Mouse (Mus musculus) limb, embryonic 14.5 days (tissue): ENCODE data around the gene Cdk5rap2. TPM values are rescaled to one million over a fixed set of nuclear protein-coding genes. Genes with fewer than 3 reads are reported as not detected.
A peak's percentile ranks its signal among the peaks of the same experiment; 100 is the strongest.

Experiments
- ATAC-seq: fragments of 200-750 bp; cut with Nextera tagmentation; 2 replicates; pipeline ENCODE4 v1.8.0; 2017; ENCODE audit warnings: low read depth, moderate number of reproducible peaks, moderate TSS enrichment; ENCODE audit not compliant: low FRiP score
- DNase-seq: peaks from one replicate; pipeline ENCODE4 v3.0.0-alpha.2; 2015; ENCODE audit warnings: low spot score
- H3K27ac ChIP-seq: fragments of 300-500 bp; sonication (generic); replicated peaks from 2 replicates; pipeline ENCODE4 v1.5.1; 2014; ENCODE audit warnings: low read depth, mild to moderate bottlenecking, low read length, moderate library complexity, mixed read lengths
- H3K27me3 ChIP-seq: fragments of 300-500 bp; sonication (generic); 2 replicates; pipeline ENCODE4 v1.6.1; 2014; ENCODE audit warnings: low read length, mixed read lengths; ENCODE audit not compliant: control insufficient read depth, insufficient read depth
- H3K36me3 ChIP-seq: fragments of 300-500 bp; sonication (generic); 2 replicates; pipeline ENCODE4 v1.6.1; 2014; ENCODE audit warnings: mild to moderate bottlenecking, low read length, moderate library complexity, mixed read lengths; ENCODE audit not compliant: control insufficient read depth, insufficient read depth
- H3K4me1 ChIP-seq: fragments of 300-500 bp; sonication (generic); 2 replicates; pipeline ENCODE4 v1.6.1; 2014; ENCODE audit warnings: antibody characterized with exemption, low read length, mixed read lengths; ENCODE audit not compliant: control insufficient read depth, insufficient read depth
- H3K4me2 ChIP-seq: fragments of 300-500 bp; sonication (generic); replicated peaks from 2 replicates; pipeline ENCODE4 v1.6.1; 2014; ENCODE audit warnings: low read depth, mild to moderate bottlenecking, low read length, moderate library complexity; ENCODE audit not compliant: severe bottlenecking
- H3K4me3 ChIP-seq: fragments of 300-500 bp; sonication (generic); replicated peaks from 2 replicates; pipeline ENCODE4 v1.5.1; 2014; ENCODE audit warnings: low read length
- H3K9ac ChIP-seq: fragments of 300-500 bp; sonication (generic); 2 replicates; pipeline ENCODE4 v1.6.1; 2014; ENCODE audit warnings: mild to moderate bottlenecking, low read depth, low read length, moderate library complexity; ENCODE audit not compliant: severe bottlenecking
- H3K9me3 ChIP-seq: fragments of 300-500 bp; sonication (generic); 2 replicates; pipeline ENCODE4 v1.6.1; 2016; ENCODE audit warnings: low read length; ENCODE audit not compliant: control insufficient read depth
- POLR2A ChIP-seq: fragments of 200-500 bp; IDR thresholded peaks from 2 replicates; pipeline ENCODE4 v1.8.0; 2012; ENCODE audit warnings: inconsistent platforms, mild to moderate bottlenecking, moderate library complexity, borderline replicate concordance; ENCODE audit not compliant: insufficient read depth, insufficient read length; ENCODE audit errors: extremely low read depth
- WGBS: fragments of 180-500 bp; shearing (Covaris S2); extraction: QIAGEN DNeasy Blood & Tissue Kit; methylation state at CpG from one replicate; pipeline ENCODE4 v1.1.7; 2014; 5-methylcytosine and 5-hydroxymethylcytosine counted together
- polyA plus RNA-seq, 2 experiments: library from polyadenylated mRNA; depleted of rRNA in 1 of 2; stranded (reverse) in 1 of 2; unstranded in 1 of 2; fragments of >200 nt; fragmentation: Nextera tagmentation in 1 of 2; extraction: Ambion mirVana in 1 of 2; gene quantifications; 2 replicates each; pipeline versions ENCODE4 v1.2.1 to v1.2.3; 2012 to 2014

The Cdk5rap2 gene
- polyA plus RNA-seq, 2 experiments: 18.7 to 19.2 TPM

DNA sequence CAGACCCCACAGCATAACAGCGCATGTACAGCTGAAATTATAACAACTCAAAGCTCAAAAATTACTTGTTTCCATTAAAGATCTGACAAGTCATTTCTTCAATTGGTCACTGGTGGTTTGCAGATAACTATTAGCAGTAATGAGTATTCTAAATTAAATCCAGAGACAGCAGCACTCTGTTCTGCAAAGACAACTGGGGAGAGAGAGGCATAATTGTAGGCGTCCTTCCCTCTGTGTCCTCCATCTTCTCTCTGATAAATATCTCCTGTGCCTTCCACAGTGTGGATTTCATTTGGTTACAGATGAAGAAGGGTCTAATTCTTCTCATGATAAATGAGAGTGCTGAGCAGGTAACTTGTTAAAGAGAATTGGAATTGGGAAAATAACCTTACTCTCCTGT lies 11.2 kb downstream of the Cdk5rap2 start:
- ATAC-seq (no peak), DNase-seq (no peak)
- Histone ChIP-seq H3K9ac (no peak overlapping the region), H3K36me3 (peaks cover 39% of the 10 kb centered on the region), H3K4me2 (no peak overlapping the region), H3K4me1 (0 out of 2 replicates have a peak, but pooled peaks cover 17% of the 10 kb centered on the region), H3K4me3 (no peak overlapping the region), H3K27me3 (no peaks in the 10 kb centered on the region), H3K9me3 (no peaks in the 10 kb centered on the region), H3K27ac (no peak overlapping the region)
- TF ChIP-seq POLR2A: no peak
- 81% methylated on average over 2 of the region's 2 CpGs for WGBS

DNA sequence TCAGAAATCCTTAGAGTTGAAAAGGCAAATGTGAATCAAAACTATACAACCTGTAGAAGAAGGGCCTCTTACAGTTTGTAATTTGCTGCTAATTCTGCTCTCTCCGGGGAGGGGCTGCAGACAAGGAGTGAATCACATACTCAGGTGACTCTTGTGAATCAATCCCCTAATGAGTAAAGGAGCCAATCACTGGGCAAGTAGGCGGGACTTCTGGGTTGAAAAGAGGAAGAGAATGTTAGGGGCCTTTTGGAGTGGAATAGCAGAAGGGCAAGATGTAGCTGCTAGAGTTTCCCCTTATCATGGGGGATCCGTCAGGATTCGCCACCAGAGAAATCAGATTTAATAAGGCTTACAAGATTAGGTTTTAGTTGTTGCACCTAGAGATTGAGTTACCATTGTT lies 12.2 kb downstream of the Cdk5rap2 start:
- H3K27me3 ChIP-seq: no peaks in the 10 kb centered on the region
- no peak overlapping the region for H3K4me2 ChIP-seq
- DNase-seq: no peak
- 81% methylated on average over 4 of the region's 4 CpGs for WGBS
- 0 out of 2 replicates have a peak, but pooled peaks cover 17% of the 10 kb centered on the region for H3K4me1 ChIP-seq
- no peaks in the 10 kb centered on the region for H3K9me3 ChIP-seq
- no peak overlapping the region for H3K9ac ChIP-seq
- no peak overlapping the region for H3K27ac ChIP-seq
- peaks cover 35% of the 10 kb centered on the region for H3K36me3 ChIP-seq
- TF ChIP-seq POLR2A: no peak
- no peak for ATAC-seq
- no peak overlapping the region for H3K4me3 ChIP-seq

DNA sequence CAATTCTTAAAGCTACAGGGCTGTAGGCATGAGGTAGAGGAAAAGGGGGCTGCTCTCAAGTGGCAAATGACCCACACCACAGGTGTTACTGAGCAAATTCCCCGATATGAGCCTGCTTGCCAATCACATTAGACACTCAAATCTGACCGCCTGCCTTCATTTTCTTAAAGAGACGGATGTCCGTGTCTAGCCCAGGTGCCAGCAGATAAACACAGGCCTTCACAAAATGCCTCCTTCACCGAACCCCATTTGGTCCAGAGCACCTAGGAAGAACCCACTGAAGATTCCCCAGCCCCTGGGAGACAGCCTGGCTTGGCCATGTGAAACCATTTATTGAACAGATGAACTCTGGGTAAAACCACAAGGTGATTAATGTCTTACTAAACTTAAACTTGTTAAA lies 13.5 kb downstream of the Cdk5rap2 start:
- no peak overlapping the region for H3K4me3 ChIP-seq
- H3K27me3 ChIP-seq: no peaks in the 10 kb centered on the region
- H3K27ac ChIP-seq: no peak overlapping the region
- 74% methylated on average over 5 of the region's 5 CpGs for WGBS
- no peak for DNase-seq
- no peaks in the 10 kb centered on the region for H3K9me3 ChIP-seq
- no peak overlapping the region for H3K9ac ChIP-seq
- no peak for TF ChIP-seq POLR2A
- ATAC-seq: no peak
- H3K4me1 ChIP-seq: 0 out of 2 replicates have a peak, but pooled peaks cover 17% of the 10 kb centered on the region
- peaks cover 24% of the 10 kb centered on the region for H3K36me3 ChIP-seq
- no peak overlapping the region for H3K4me2 ChIP-seq

DNA sequence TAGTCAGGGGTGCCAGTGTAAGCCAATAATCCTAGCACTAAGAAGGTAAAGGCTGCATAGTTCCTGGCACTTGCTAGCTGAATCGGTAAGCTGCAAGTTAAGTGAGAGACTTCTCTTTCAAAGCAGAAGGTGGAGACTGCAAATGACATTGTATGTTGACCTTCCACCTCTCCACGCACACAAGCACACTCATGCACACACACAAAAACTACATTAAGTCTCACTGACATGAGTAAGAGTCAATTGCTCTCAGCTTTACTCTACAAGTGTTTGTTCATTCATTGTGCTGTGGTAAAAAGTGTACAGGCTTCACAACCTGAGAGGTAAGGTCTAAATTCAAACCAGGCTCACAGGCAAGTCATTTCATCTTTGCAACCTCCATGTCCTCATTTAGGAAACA lies 15.5 kb downstream of the Cdk5rap2 start:
- Histone ChIP-seq H3K9ac (no peak overlapping the region), H3K4me1 (peaks cover 17% of the 10 kb centered on the region; the same call in 1 of the 2 replicates), H3K27me3 (no peaks in the 10 kb centered on the region), H3K27ac (no peak overlapping the region), H3K4me3 (no peak overlapping the region), H3K9me3 (no peaks in the 10 kb centered on the region), H3K36me3 (peaks cover 6% of the 10 kb centered on the region; the same call in 1 of the 2 replicates), H3K4me2 (no peak overlapping the region)
- ATAC-seq (no peak), DNase-seq (no peak)
- 79% methylated on average over 2 of the region's 2 CpGs for WGBS
- no peak for TF ChIP-seq POLR2A

DNA sequence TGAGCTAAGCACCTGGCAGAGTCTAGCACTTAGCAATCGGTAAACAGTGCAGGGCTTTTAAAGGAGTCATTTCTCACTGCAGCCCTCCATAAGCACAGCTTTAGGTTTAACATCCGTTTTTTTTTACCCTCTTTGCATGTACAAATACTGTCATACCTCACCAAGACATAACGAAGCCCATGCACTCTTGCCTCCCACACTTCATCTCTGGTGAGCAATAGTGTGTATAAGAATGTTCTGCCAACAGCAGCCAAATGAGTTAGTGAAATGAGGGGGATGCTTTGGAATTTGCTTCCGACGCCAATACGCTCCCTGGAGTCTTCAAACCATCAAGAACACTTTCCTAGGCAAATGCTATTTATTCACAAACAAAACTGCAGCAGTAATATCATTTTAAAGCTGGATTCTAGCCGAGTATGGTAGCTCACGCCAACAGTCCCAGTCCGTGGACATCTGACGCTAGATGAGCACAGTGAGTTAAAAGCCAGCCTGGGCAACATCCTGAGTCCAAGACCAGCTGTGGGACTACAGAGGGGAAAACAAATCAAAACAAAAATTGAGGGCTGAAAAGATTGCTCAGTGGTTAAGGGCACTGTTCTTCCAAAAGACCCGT lies 18.4 kb downstream of the Cdk5rap2 start:
- Histone ChIP-seq H3K4me1 (peaks cover 11% of the 10 kb centered on the region; the same call in 1 of the 2 replicates), H3K4me3 (no peak overlapping the region), H3K4me2 (no peak overlapping the region), H3K9me3 (no peaks in the 10 kb centered on the region), H3K27me3 (no peaks in the 10 kb centered on the region), H3K9ac (no peak overlapping the region), H3K27ac (no peak overlapping the region), H3K36me3 (no peaks in the 10 kb centered on the region)
- ATAC-seq (no peak), DNase-seq (peak; percentile 48)
- no peak for TF ChIP-seq POLR2A
- 72% methylated on average over 11 of the region's 11 CpGs for WGBS

DNA sequence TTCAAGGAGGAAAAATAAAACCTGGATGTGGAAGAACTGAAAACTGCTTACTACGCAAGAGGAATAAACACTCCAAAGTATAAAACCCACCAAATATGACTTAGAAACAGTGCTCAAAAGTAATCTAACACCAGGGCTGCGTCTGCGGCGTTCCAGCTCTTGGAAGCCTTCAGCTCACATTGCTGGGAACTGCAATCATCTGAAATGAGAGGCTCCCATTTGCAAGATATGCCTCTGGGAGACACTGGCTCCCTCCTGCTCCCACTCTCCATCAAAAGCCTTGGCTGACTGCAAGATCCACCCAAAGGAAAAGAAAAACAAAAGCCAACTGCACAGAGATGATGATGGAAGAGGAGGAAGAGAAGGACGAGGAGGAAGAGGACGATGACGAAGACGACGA lies 19.2 kb downstream of the Cdk5rap2 start:
- Histone ChIP-seq H3K4me3 (no peak overlapping the region), H3K27me3 (no peaks in the 10 kb centered on the region), H3K9ac (no peak overlapping the region), H3K9me3 (no peaks in the 10 kb centered on the region), H3K27ac (no peak overlapping the region), H3K4me1 (peaks cover 6% of the 10 kb centered on the region; the same call in 1 of the 2 replicates), H3K4me2 (no peak overlapping the region), H3K36me3 (no peaks in the 10 kb centered on the region)
- no peak for TF ChIP-seq POLR2A
- WGBS: 81% methylated on average over 9 of the region's 9 CpGs
- no peak for DNase-seq
- ATAC-seq: peak; percentile 48
